Mouse (Mus musculus) testis, adult 2 months (tissue): ENCODE measurements around the gene Cept1. TPM values are rescaled to one million over a fixed set of nuclear protein-coding genes. Genes with fewer than 3 reads are reported as not detected.
A peak's percentile ranks its signal among the peaks of the same experiment; 100 is the strongest.
"Not testable (repeated sequence)": the region's sequence is repeated elsewhere in the genome, so short reads cannot be mapped to it uniquely, and the experiment has no call there.

ENCODE experiments used
- H3K27ac ChIP-seq: fragments of 200-500 bp; 2 replicates; pipeline ENCODE4 v1.5.1; 2012; ENCODE audit warnings: low read depth, low read length; ENCODE audit not compliant: control insufficient read depth, insufficient read depth
- H3K27me3 ChIP-seq: fragments of 200-500 bp; 2 replicates; pipeline ENCODE4 v1.6.1; 2012; ENCODE audit warnings: mild to moderate bottlenecking, low read length, moderate library complexity; ENCODE audit not compliant: control insufficient read depth, insufficient read depth
- H3K36me3 ChIP-seq: fragments of 200-500 bp; 2 replicates; pipeline ENCODE4 v1.6.1; 2012; ENCODE audit warnings: mild to moderate bottlenecking, low read length; ENCODE audit not compliant: control insufficient read depth, insufficient read depth
- H3K4me1 ChIP-seq: fragments of 200-500 bp; 2 replicates; pipeline ENCODE4 v1.6.1; 2012; ENCODE audit warnings: low read length; ENCODE audit not compliant: control insufficient read depth, insufficient read depth
- H3K4me3 ChIP-seq: fragments of 200-500 bp; 2 replicates; pipeline ENCODE4 v1.5.1; 2012; ENCODE audit warnings: low read depth, mild to moderate bottlenecking, low read length, moderate library complexity, mixed read lengths; ENCODE audit not compliant: control insufficient read depth
- CTCF ChIP-seq: fragments of 200-500 bp; IDR thresholded peaks from 2 replicates; pipeline ENCODE4 v1.5.1; 2012; ENCODE audit warnings: low read depth, mild to moderate bottlenecking, inconsistent platforms, low read length, moderate library complexity; ENCODE audit not compliant: control insufficient read depth, insufficient read depth, insufficient replicate concordance
- POLR2A ChIP-seq: fragments of 200-500 bp; IDR thresholded peaks from 2 replicates; pipeline ENCODE4 v1.6.1; 2012; ENCODE audit warnings: low read depth, mild to moderate bottlenecking, inconsistent platforms, low read length, moderate library complexity; ENCODE audit not compliant: control insufficient read depth
- polyA plus RNA-seq: library from polyadenylated mRNA; depleted of rRNA; stranded (reverse); fragments of >200 nt; gene quantifications from 2 replicates; pipeline ENCODE4 v1.2.3, GENCODE M21; 2012; rRNA removed

The Cept1 gene
- polyA plus RNA-seq: 2.1 and 3.1 TPM in 2 replicates

GRCm38 (mm10) chr3:106547171-106547923, at the start of gene Cept1, which contains the start of gene Dram2:
TSS of gene Cept1 (minus strand) at chr3:106547802.
TSS of gene Dram2 (plus strand) at chr3:106547798.
- no peaks in the 10 kb centered on the region for H3K36me3 ChIP-seq
- TF ChIP-seq CTCF: no peak
- peak; percentile 69 for TF ChIP-seq POLR2A

GRCm38 (mm10) chr3:106593631-106594030, 46.0 kb upstream of the Cept1 start:
- not testable (repeated sequence) for H3K27me3 ChIP-seq, H3K27ac ChIP-seq, H3K4me1 ChIP-seq, H3K4me3 ChIP-seq, H3K36me3 ChIP-seq

More at GRCm38 (mm10) chr3:106547171-106547923, at the start of gene Cept1, which contains the start of gene Dram2:
- Histone ChIP-seq H3K27me3 (no peaks in the 10 kb centered on the region), H3K4me1 (peaks cover 3% of the 10 kb centered on the region; the same call in 1 of the 2 replicates), H3K27ac (peak within 1 kb of the TSS; percentile 57), H3K4me3 (peak within 1 kb of the TSS; percentile 92)

GRCm38 (mm10) chr3:106579296-106579695, 31.7 kb upstream of the Cept1 start:
- Histone ChIP-seq H3K4me3 (no peak overlapping the region), H3K27ac (no peak overlapping the region), H3K36me3 (no peaks in the 10 kb centered on the region), H3K4me1 (no peaks in the 10 kb centered on the region), H3K27me3 (no peaks in the 10 kb centered on the region)
- TF ChIP-seq POLR2A (no peak), CTCF (no peak)

DNA sequence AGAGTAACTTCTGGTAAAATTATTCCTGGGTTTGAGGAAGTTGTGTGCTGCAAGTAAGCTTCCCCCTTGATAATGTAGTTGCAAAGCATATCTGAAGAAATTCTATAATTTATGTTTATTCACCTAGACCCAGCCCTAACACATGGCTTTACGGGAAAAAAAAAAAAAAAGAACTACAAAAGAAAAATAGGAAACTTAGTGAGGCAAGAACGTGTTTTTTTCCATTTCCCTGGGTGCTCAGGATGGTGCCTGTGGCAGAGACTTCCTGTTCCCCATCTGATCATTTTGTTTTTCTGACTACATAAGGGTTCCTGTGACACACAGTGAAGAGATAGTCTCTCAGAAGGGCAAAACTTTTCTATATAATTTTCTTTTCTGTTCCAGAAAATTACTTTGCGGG, 25.6 kb upstream of the Cept1 start:
- Histone ChIP-seq H3K4me1 (no peaks in the 10 kb centered on the region), H3K36me3 (no peaks in the 10 kb centered on the region), H3K27me3 (no peaks in the 10 kb centered on the region), H3K27ac (no peak overlapping the region), H3K4me3 (no peak overlapping the region)
- TF ChIP-seq POLR2A (no peak), CTCF (no peak)

DNA sequence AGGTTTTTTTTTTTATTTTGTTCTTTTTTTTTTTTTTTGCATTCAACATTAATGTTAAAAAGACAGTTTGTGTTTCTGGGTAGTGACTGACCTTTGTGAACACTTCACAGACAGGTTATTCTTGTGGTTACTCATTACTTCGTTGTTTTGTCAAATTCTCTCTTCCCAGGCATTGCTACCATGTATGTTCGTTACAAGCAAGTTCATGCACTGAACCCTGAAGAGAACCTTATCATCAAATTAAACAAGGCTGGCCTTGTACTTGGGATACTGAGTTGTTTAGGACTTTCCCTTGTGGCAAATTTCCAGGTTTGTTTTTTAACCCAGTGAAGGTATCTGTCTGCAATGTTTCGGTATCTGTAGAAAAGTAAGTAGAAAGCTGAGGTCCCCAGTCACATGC, 18.3 kb upstream of the Cept1 start:
- H3K27me3 ChIP-seq: no peaks in the 10 kb centered on the region
- H3K27ac ChIP-seq: no peak overlapping the region
- TF ChIP-seq CTCF: no peak
- TF ChIP-seq POLR2A: no peak
- H3K4me1 ChIP-seq: no peaks in the 10 kb centered on the region
- no peaks in the 10 kb centered on the region for H3K36me3 ChIP-seq
- no peak overlapping the region for H3K4me3 ChIP-seq

DNA sequence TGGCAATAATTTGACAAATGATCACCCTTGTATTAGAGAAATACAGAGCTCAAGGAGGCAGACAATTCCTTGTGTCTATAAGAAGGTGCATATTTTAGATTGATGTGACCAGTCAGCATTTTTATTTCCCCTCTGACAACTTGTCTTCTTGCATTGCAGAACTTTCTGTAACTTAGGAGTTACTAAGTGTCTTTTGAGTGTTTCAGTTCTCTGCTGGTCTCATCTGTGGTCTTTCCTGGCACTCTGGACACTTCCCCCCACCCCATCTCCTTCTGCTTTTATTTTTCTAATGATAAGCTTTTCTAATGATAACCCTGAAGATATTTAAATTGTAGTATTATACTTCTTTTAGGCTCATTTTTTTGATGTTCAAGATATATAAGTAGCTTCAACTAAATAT, 10.7 kb upstream of the Cept1 start:
- Histone ChIP-seq H3K27ac (no peak overlapping the region), H3K36me3 (no peaks in the 10 kb centered on the region), H3K4me3 (no peak overlapping the region), H3K4me1 (no peaks in the 10 kb centered on the region), H3K27me3 (no peaks in the 10 kb centered on the region)
- TF ChIP-seq CTCF (no peak), POLR2A (no peak)

DNA sequence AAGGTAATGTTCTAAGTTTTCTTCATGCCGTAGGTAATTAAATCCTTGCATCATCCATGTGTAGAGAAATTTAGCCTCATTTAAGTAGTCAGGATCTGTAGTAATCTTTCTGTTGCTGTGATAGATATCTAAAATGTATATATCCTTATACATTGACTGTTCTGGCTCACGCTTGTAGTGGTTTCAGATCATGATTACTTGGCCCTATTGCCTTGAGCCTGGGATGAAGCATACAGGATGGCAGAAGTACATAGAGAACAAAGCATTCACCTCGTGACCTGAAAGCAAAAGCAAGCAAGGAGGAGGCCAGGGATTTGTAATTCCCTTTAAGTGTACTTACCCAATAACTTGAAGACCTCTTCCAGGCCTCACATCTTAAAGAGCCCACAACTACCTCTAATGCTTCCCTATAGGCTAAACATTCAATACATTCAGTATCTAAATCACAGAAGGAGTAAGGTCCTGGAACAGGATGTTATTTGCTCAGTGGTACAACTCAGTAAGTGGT, 8.2 kb upstream of the Cept1 start:
- Histone ChIP-seq H3K27me3 (no peaks in the 10 kb centered on the region), H3K4me3 (no peak overlapping the region), H3K4me1 (no peaks in the 10 kb centered on the region), H3K27ac (no peak overlapping the region), H3K36me3 (no peaks in the 10 kb centered on the region)
- TF ChIP-seq POLR2A: no peak
- TF ChIP-seq CTCF: no peak
